Mouse (Mus musculus): ENCODE measurements around the gene Hid1. TPM values are rescaled to one million over a fixed set of nuclear protein-coding genes. Genes with fewer than 3 reads are reported as not detected.
"Not testable (repeated sequence)": the region's sequence is repeated elsewhere in the genome, so short reads cannot be mapped to it uniquely, and the experiment has no call there.

The Hid1 gene
- polyA plus RNA-seq, 1 experiment from 2014 or later = 1.1 TPM

DNA sequence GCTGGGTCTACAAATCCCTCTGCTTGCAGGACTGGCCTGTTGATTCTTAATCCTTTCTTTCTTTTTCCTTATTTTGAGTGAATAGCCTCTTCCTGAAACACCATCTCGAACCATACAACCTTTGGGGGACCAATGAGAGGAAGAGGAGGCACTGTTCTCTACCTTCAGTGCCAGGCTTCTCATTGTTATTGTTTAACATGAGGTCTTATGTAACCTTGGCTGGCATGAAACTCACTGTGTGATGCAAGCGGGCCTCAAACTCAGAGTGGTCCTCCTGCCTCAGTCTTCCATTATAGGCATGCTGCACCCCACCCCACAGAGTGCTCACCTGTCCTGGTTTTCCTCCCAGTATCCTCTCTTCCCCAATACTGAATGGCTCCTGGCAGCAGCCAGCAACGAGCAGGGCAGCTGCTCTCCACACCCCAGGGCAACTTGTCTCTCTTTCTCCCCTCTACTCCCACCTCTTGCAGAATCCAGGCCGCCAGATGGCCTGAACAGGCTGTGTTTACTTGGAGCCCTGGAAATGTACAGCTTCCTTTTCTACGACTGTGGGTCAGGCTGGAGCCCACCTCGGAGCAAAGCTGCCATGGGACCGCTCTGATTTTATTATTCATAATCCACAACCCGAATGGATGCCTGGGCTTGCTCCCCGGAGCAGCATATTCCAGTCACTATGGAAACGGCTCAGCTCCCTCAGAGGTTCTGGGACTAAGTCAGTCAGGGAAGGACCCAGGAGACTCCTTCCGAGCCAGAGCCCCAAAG is 33.3 kb upstream of the Hid1 start:
- Histone ChIP-seq H3K4me2 (ENCODE audit: low read depth, low read length) (no peak overlapping the region), H3K27ac (ENCODE audit: low read depth) (no peak overlapping the region), H3K4me3 (ENCODE audit: low read depth, low read length) (no peak overlapping the region)

DNA sequence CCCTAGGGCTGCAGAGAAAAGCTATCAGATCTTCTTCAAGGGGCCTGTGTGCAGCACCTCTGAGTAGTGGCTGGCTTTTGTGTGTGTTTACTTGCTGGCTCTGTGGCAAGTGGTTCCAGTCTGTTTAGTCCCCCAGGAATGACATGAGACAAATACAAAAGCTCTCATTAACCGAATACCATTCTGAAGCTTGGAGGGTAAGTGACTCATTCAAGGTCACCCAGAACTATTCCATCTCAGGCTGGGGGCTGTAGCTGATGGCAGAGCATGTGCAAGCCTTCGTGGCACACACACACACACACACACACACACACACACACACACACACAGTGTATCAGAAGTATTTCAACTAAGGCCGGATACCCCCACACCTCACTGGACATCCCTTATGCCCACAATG is 32.6 kb upstream of the Hid1 start:
- no peaks in the 10 kb centered on the region for H3K27me3 ChIP-seq (ENCODE audit: insufficient read depth, low read length)
- no peak overlapping the region for H3K4me2 ChIP-seq (ENCODE audit: low read depth, low read length)
- WGBS (ENCODE audit: insufficient replicate concordance) = 67% methylated on average over 3 of the region's 3 CpGs
- TF ChIP-seq CTCF (IDR thresholded peaks at IDR 0.05; ENCODE audit: low read depth) (no peak), EP300 (IDR thresholded peaks at IDR 0.05; ENCODE audit: low read depth) (no peak)
- no peaks in the 10 kb centered on the region for H3K9me3 ChIP-seq (ENCODE audit: low read length)
- no peak for DNase-seq
- no peak overlapping the region for H3K27ac ChIP-seq (ENCODE audit: low read depth)
- H3K36me3 ChIP-seq (replicated peaks; ENCODE audit: insufficient read depth, low read length) = no peaks in the 10 kb centered on the region
- no peak for ATAC-seq
- no peak overlapping the region for H3K9ac ChIP-seq (replicated peaks)
- peaks cover 15% of the 10 kb centered on the region for H3K4me1 ChIP-seq (ENCODE audit: insufficient read depth)
- no peak overlapping the region for H3K4me3 ChIP-seq (ENCODE audit: low read depth, low read length)

More for the DNA sequence above, 33.3 kb upstream of the Hid1 start:
- DNase-seq (no peak), ATAC-seq (no peak)
- H3K36me3 ChIP-seq (replicated peaks; ENCODE audit: insufficient read depth, low read length) = no peaks in the 10 kb centered on the region
- H3K27me3 ChIP-seq (ENCODE audit: insufficient read depth, low read length) = no peaks in the 10 kb centered on the region
- H3K4me1 ChIP-seq (ENCODE audit: insufficient read depth) = peaks cover 15% of the 10 kb centered on the region
- no peaks in the 10 kb centered on the region for H3K9me3 ChIP-seq (ENCODE audit: low read length)
- 56% methylated on average over 11 of the region's 11 CpGs for WGBS (ENCODE audit: insufficient replicate concordance)
- no peak overlapping the region for H3K9ac ChIP-seq (replicated peaks)
- TF ChIP-seq CTCF (IDR thresholded peaks at IDR 0.05; ENCODE audit: low read depth) = no peak
- TF ChIP-seq EP300 (IDR thresholded peaks at IDR 0.05; ENCODE audit: low read depth) = no peak

DNA sequence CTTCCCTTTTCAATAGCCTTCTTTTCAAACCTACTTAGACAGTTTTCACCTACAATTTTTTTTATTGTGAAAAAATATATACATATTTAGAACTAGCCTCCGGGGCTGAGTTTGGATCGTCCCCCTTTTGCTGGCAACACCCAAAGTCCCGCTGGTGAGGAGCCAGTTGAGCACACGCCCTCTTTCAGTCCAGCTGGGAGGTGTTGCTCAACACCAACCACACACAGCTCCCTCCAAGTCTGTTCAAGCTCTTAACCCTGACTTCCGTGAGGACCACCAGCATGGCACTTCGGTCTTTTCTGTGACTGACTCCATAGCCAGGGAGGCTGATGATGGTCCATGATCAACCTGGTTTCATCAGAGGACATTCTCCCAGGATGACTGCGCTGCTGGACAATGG is 30.5 kb upstream of the Hid1 start:
- Histone ChIP-seq H3K4me1 (ENCODE audit: insufficient read depth) (peaks cover 1% of the 10 kb centered on the region; the same call in 1 of the 2 replicates), H3K9ac (replicated peaks) (no peak overlapping the region), H3K27ac (ENCODE audit: low read depth) (no peak overlapping the region), H3K36me3 (replicated peaks; ENCODE audit: insufficient read depth, low read length) (no peaks in the 10 kb centered on the region; the same call in 1 of the 2 replicates), H3K4me3 (ENCODE audit: low read depth, low read length) (no peak overlapping the region), H3K27me3 (ENCODE audit: insufficient read depth, low read length) (no peaks in the 10 kb centered on the region), H3K4me2 (ENCODE audit: low read depth, low read length) (no peak overlapping the region), H3K9me3 (ENCODE audit: low read length) (no peaks in the 10 kb centered on the region)
- DNase-seq = no peak
- no peak for TF ChIP-seq EP300 (IDR thresholded peaks at IDR 0.05; ENCODE audit: low read depth)
- TF ChIP-seq CTCF (IDR thresholded peaks at IDR 0.05; ENCODE audit: low read depth) = no peak
- no peak for ATAC-seq
- 51% methylated on average over 7 of the region's 7 CpGs for WGBS (ENCODE audit: insufficient replicate concordance)

DNA sequence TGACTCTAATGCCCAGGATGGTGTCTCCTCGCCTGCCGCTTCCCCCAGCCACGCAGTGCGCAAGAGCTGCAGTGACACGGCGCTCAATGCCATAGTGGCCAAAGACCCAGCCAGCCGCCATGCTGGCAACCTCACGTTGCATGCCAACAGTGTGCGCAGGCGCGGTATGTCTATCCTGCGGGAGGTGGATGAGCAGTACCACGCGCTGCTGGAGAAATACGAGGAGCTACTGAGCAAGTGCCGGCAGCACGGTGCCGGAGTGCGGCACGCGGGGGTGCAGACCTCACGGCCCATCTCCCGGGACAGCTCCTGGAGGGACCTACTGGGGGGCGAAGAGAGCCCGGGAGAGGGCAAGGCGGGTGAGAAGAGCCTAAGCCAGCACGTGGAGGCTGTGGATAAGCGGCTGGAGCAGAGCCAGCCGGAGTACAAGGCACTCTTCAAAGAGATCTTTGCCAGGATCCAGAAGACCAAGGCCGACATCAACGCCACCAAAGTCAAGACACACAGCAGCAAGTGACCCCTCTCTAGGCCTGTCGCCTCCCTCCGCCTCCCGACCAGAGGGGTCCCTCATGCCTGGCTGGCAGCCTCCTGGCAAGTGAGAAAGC is 26.3 kb upstream of the Hid1 start:
- H3K27me3 ChIP-seq (ENCODE audit: insufficient read depth, low read length) = no peaks in the 10 kb centered on the region
- H3K27ac ChIP-seq (ENCODE audit: low read depth) = no peak overlapping the region
- H3K4me2 ChIP-seq (ENCODE audit: low read depth, low read length) = peak overlapping the region; percentile 61
- WGBS (ENCODE audit: insufficient replicate concordance) = 64% methylated on average over 34 of the region's 34 CpGs
- peak; percentile 53; the same call in 1 of the 2 replicates for ATAC-seq
- no peak for TF ChIP-seq CTCF (IDR thresholded peaks at IDR 0.05; ENCODE audit: low read depth)
- no peak for TF ChIP-seq EP300 (IDR thresholded peaks at IDR 0.05; ENCODE audit: low read depth)
- no peaks in the 10 kb centered on the region for H3K4me1 ChIP-seq (ENCODE audit: insufficient read depth)
- H3K9ac ChIP-seq (replicated peaks) = no peak overlapping the region
- peak overlapping the region; percentile 13 for H3K4me3 ChIP-seq (ENCODE audit: low read depth, low read length)
- no peaks in the 10 kb centered on the region; the same call in 1 of the 2 replicates for H3K36me3 ChIP-seq (replicated peaks; ENCODE audit: insufficient read depth, low read length)
- no peaks in the 10 kb centered on the region for H3K9me3 ChIP-seq (ENCODE audit: low read length)
- DNase-seq = peak; percentile 35

DNA sequence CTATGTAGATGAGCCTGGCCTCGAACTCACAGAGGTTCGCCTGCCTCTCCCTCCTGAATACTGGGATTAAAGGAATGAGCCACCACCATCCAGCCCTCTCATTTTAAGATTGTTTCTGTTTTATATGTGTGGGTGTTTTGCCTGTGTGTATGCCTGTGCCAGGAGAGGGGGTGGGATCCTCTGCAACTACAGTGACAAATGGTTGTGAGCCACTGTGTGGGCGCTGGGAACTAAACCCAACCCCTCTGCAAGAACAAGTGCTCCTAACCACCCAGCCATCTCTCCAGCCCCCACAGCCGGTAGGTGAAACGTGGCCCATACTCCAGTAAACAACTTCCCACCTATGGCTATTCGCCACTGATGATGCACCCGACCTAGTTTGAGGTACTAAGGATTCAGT is 23.8 kb upstream of the Hid1 start:
- WGBS (ENCODE audit: insufficient replicate concordance) = 86% methylated on average over 7 of the region's 7 CpGs

DNA sequence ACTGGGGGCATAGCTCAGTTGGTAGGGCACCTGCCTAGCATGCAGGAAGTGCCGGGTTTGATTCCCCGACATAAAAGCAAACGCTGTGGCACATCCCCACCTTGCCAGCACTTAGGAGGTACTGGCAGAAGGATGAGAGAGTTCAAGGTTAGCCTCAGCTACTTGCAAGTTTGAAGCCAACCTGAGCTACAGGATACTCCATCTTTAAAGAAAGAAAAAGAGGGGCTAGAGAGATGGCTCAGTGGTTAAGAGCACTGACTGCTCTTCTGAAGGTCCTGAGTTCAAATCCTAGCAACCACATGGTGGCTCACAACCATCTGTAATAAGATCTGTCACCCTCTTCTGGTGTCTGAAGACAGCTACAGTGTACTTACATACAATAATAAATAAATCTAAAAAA is 19.3 kb upstream of the Hid1 start:
- not testable (repeated sequence) for H3K36me3 ChIP-seq (replicated peaks; ENCODE audit: insufficient read depth, low read length); H3K4me1 ChIP-seq (ENCODE audit: insufficient read depth); H3K4me2 ChIP-seq (ENCODE audit: low read depth, low read length); H3K9ac ChIP-seq (replicated peaks); H3K9me3 ChIP-seq (ENCODE audit: low read length); H3K4me3 ChIP-seq (ENCODE audit: low read depth, low read length); ATAC-seq; H3K27ac ChIP-seq (ENCODE audit: low read depth); DNase-seq
- H3K27me3 ChIP-seq (ENCODE audit: insufficient read depth, low read length) = peaks cover 30% of the 10 kb centered on the region
- 84% methylated on average over 3 of the region's 3 CpGs for WGBS (ENCODE audit: insufficient replicate concordance)

More for the DNA sequence above, 23.8 kb upstream of the Hid1 start:
- no peak for TF ChIP-seq EP300 (IDR thresholded peaks at IDR 0.05; ENCODE audit: low read depth)
- TF ChIP-seq CTCF (IDR thresholded peaks at IDR 0.05; ENCODE audit: low read depth) = no peak
- Histone ChIP-seq H3K4me2 (ENCODE audit: low read depth, low read length) (no peak overlapping the region), H3K36me3 (replicated peaks; ENCODE audit: insufficient read depth, low read length) (no peaks in the 10 kb centered on the region; the same call in 1 of the 2 replicates), H3K27me3 (ENCODE audit: insufficient read depth, low read length) (no peaks in the 10 kb centered on the region), H3K27ac (ENCODE audit: low read depth) (no peak overlapping the region), H3K9ac (replicated peaks) (no peak overlapping the region), H3K9me3 (ENCODE audit: low read length) (no peaks in the 10 kb centered on the region), H3K4me1 (ENCODE audit: insufficient read depth) (no peaks in the 10 kb centered on the region), H3K4me3 (ENCODE audit: low read depth, low read length) (no peak overlapping the region)
- DNase-seq = no peak
- ATAC-seq = no peak

Measured in liver, postnatal 0 days (tissue).